Mouse (Mus musculus): ENCODE data around the gene Dbp.
A peak's percentile ranks its signal among the peaks of the same experiment; 100 is the strongest.

Gene Dbp

DNA sequence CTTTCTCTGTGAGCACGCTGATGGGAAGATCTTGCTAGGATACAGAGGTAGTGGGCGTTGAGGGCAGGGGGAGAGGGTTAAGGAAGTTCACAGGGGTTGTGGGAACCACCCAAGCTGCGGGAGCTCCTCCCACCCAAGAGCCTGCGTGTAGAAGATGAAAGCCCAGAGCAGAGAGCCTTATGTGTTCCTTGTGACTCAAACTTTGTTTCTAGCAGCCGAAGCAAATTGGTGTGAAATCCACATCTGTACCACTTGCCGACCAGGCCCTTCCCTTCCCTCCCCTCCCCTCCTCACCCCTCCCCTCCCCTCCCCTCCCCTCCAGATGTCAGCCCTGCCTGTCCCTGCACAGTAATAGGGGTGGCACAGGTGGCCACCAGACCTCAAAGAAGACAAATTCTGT lies 9.8 kb upstream of the Dbp start:
- no peak for DNase-seq

DNA sequence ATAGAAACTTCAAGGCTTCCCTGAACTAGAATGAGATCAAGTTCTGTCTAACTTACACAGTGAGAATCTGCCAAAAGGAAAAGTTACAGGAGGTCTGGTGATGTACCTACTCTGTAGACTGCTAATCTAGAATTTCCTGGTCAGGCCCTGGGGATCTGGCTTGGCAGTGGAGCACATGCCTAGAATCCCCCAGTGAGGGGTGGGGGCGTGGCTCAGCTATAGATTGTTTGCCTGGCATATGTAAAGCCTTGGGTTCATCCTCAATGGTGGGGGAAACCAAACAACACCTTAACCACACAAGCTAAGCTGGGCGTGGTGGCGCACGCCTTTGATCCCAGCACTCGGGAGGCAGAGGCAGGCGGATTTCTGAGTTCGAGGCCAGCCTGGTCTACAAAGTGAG lies 7.0 kb upstream of the Dbp start:
- no peak for DNase-seq

DNA sequence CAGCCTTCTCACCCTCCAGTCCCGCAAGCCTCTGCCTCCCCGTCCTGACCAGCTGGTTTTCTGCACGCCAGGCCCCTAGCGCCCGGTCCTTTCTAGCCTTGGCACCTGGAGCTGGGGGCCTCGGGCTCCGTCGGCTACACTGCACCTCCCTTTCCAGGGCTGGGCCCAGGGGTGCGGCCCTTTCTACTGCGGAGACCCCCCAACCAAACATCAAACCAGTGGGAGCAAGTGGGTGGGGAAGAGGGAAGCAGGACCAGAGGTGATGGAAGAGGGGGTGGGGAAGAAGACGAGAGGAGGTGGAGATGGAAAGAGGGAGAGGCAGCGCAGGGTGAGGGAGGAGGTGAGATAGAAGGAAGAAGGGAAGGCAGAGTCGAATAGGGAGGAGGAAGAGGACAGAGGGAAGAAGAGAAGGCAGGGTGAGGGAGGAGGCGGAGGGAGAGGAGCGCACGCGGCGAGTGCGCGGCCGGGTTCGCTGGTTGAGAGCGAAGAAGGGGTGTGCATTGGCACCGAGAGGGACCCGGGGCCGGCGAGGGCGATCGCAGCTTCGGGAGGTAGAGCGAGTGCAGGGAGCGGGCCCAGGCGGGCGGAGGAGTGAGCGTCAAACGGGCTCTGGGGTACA lies 5.3 kb upstream of the Dbp start, which contains the start of gene Car11:
Gene Car11 (plus strand): TSS at position 321 of the 619 bp plus-strand sequence.
- no peak for DNase-seq

DNA sequence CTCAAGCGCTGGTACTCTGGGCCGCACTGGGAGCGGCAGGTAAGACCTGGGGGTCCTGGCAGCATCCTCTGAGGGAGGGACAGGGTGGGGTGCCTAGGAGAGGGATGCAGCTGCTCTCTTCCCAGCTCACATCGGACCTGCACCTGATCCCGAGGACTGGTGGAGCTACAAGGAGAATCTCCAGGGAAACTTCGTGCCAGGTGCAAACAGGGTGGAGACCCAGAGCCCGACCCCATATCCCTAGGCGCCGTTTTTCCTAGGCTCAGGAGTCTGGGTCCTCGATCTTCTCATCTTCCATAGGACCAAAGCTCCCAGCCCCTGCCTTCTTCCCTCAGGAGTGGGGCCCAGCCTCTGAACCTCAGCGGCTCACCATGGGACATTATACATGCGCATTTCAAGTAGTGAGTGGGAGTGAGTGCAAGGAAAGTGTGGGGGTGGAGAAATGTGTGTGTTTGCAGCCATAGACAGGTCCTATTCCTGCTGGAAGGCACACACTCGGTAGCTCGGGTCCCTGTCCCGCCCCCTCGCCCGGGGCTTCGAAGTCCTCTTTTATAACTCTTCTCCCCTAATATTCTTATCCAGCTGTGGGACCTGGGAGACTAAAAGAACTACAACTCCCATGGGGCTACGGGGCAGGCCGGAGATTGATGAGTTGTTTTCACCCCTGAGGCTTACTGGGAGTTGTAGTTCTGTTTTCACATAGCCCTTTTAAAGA lies 4.4 kb upstream of the Dbp start:
- DNase-seq, result peak; percentile 89

DNA sequence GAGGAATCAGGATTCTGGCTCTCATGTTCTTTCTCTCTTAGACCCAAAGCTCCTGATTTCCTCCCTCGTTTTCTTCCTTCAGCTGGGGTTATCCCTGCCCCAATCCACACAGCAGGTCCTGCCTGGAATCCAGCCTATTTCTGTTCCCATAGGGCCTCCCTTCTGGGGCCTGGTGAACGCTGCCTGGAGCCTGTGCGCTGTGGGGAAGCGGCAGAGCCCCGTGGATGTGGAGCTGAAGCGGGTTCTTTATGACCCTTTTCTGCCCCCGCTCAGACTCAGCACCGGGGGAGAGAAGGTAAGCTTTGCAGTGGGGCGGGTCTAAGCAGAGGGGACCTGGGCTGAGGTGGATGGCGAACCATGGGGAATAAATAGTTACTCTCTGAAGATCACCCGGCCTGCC lies 3.8 kb upstream of the Dbp start:
- no peak for DNase-seq

DNA sequence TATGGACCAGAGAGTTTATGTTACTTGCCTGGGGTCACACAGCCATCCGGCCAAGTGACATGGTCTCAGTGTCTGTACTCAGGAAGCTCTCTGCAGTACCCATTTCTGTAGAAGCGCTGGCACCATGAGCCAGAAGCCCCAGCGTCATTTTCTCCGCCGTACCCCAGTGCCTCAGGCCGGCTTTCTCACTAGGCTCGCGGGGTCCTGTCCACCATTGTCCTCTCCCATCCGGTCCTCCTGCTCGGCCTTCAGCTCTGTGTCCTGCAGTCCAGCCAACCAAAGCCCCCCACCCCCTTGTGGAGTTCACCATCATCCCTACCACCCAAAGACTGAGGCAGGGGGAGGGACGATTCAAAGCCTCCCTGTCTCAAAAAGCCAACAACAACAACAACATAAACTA lies 3.3 kb upstream of the Dbp start:
- no peak for DNase-seq

DNA sequence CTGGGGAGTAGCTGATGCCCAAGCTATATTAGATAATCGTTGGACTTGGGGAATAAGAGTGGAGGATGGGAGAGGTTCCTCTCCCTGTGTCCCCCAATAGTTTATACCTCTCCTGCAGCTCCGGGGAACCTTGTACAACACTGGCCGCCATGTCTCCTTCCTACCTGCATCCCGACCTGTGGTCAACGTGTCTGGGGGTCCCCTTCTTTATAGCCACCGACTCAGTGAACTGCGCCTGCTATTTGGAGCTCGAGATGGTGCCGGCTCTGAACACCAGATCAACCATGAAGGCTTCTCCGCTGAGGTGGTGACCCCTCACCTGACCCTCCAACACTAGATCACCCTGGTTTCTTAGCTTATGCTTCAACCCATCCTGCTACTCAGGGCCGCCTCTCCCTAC lies 2.6 kb upstream of the Dbp start:
- no peak for DNase-seq

DNA sequence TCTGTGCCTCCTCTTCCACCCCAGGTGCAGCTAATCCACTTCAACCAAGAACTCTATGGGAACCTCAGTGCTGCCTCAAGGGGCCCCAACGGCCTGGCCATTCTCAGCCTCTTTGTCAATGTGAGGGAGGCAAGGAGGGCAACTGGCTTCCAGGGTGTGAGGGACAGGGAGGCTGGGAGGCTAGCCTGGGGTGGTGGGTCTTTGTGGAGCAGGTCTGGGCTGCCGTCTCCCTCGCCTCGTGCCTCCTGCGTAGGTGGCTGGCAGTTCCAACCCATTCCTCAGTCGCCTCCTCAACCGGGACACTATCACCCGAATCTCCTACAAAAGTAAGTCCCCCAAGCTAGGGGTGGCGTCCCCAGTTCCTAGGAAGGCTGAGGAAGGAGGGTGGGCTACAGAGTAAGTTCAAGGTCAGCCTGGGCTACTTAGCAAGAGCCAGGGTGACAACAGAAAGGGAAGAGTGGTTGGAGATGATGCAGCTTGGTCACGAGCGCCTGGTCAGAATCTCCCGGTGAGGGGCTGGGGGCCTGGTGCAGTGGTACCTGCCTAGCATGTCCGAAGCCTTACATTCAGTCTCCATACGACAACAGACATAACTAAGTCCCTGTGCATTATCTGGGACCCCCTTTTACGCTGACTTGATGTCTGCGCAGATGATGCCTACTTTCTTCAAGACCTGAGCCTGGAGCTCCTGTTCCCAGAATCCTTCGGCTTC lies 1.9 kb upstream of the Dbp start:
- no peak for DNase-seq

DNA sequence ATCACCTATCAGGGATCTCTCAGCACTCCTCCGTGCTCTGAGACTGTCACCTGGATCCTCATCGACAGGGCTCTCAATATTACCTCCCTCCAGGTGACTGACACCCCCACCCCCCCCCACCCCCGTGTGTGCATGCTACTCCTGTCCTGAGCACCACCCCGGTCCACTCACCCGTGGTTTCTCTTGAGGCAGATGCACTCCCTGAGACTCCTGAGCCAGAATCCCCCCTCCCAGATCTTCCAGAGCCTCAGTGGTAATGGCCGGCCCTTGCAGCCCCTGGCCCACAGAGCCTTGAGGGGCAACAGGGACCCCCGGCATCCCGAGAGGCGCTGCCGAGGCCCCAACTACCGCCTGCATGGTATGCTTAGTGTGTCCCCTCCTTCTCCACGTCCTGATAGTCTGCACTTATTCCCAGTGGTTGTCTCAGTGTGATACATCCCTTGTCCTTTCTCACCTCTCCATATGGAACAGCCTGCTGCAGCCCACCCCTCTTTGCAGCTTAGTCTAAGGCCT lies 1.3 kb upstream of the Dbp start:
- no peak for DNase-seq

DNA sequence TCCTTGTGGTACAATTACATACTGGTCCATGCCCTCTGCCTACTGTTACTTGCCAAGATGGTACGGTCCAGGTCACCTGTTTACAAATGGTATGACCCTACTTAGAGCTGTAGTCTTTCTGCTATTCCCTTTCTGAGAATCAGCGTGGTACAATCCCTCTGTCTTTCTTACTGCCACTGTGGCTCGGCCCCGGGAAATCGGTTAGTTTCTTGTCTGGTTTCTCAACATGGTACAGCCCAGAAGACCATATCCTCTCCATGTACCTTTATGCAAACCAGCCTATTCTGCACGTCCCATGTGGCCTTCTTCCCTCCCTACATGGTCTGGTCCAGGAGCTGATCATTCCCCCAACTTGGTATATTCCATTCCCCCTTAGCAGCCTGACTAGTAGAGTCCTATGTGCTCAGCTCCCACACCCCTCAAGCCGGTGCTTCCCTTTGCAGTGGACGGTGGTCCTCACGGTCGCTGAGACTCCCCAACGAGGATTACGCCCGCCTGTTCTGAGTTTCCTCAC lies 785 bp upstream of the Dbp start:
- peak; percentile 78 for DNase-seq

DNA sequence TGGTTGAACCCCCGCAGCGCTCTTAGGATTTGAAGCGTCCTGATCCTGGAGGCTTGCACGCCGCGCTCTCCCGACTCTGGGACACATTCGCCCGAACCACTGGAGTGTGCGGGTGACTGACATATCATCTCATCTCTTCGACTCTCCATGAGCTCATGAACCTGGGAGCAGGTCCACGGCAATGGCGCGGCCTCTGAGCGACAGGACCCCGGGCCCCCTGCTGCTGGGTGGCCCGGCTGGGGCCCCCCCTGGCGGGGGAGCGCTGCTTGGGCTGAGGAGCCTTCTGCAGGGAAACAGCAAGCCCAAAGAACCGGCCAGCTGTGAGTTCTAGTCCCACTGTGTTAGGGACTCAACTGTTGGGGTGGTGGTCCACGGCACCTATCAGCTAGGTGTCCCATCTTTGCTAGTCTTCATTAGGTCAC lies 566 bp downstream of the Dbp start:
- no peak for DNase-seq

DNA sequence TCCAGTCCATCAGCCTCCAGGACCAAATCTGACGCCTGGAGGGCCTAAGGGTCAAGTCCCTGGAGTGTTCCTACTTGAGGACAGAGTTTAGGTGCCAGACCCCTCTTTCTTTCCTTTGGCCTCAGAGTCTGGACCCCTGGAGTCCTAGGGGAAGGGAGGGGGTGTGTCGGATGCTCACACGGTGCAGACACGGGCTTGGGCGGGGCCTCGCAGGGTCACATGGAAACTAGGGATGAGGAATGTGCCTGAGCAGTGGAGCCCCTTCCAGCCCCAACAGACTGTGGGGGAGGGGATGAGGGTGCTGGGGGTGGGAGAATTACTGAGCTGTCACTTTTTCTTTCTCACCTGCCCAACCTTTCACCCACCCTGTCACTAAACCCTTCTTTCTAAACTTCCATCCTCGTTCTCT lies 989 bp downstream of the Dbp start:
- DNase-seq, result peak; percentile 87

DNA sequence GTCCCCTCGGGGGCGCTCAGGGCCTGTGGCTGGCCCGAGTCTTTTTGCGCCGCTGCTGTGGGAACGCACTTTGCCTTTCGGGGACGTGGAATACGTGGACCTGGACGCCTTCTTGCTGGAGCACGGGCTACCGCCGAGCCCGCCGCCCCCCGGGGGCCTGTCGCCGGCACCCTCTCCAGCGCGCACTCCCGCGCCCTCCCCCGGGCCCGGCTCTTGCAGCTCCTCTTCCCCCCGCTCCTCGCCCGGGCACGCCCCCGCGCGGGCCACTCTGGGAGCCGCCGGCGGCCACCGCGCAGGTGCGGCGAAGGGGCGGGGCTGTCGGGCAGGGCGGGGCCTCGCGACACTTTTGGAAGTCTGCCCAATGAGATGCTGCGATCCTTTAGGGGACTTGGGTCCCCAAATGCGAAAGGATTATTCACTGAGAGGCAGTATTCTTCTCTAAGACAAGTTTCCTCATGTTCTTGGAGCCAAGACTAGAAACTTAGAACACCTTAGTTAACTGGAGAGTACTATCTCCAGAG lies 1.9 kb downstream of the Dbp start:
- peak; percentile 93 for DNase-seq

DNA sequence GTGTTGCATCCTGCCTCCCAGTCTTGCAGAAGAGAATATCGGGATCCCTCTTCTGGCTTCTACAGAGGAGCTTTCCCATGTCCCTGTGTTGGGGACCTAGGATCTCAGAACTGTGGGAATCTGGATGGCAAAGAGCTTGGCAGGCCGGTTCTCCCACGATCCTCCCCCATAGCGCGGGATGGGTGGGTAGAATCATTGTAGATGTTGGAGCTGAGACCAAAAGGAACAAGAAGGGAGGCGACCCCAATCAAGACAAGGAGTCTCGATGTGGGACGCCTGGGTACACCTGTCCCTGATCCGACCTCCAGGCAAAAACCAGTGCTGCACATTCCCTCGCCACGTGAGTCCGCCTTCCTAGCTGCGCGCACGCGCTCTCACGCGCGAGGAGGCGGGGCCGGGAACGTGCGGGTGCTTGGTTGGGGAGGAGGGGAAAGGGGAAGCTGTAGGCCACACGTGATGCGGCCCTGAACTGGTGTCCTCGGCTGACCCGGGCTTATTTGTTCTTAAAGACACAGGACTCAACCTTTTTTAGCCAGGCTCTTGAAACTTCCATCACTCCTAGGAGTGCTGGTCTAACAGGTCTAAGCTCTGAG lies 2.6 kb downstream of the Dbp start:
- peak; percentile 98 for DNase-seq

DNA sequence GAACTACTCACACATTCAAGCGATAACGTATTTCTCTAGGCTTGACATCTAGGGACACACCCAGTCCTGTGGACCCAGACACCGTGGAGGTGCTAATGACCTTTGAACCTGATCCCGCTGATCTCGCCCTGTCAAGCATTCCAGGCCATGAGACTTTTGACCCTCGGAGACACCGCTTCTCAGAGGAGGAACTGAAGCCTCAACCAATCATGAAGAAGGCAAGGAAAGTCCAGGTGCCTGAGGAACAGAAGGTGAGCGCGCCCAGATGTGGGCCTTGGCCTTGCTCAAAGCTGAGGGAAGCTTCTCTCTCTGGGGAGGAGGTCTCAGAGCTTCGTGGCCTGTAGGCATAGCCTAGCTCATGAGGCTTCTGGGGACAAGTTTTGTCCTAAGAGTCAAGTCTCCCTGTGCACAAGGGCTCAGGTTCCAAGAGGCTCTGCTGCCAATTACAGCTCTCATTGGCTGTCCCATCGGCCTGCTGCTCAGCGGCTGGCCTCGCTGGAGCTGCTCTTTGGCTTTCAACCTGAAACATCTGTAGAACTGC lies 3.4 kb downstream of the Dbp start:
- peak; percentile 81 for DNase-seq

DNA sequence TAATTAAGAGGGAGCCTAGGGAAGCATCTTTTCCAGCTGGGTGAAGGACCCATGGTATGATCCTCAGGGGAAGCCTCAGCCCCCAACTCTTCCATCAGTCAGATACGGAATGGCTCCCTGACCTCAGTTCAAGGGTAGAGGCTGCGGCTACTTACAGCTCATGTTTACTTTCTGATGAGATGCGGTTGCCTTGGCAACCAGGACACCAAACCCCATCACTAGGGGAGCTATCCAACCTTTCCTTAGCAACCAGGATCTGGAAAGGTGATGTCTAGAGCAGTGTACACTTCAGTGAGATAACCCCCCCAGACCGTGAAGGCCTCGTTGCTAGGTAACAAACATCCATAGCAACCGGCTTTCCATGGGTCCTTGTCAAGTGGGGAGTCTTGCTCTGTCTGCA lies 4.1 kb downstream of the Dbp start:
- no peak for DNase-seq

DNA sequence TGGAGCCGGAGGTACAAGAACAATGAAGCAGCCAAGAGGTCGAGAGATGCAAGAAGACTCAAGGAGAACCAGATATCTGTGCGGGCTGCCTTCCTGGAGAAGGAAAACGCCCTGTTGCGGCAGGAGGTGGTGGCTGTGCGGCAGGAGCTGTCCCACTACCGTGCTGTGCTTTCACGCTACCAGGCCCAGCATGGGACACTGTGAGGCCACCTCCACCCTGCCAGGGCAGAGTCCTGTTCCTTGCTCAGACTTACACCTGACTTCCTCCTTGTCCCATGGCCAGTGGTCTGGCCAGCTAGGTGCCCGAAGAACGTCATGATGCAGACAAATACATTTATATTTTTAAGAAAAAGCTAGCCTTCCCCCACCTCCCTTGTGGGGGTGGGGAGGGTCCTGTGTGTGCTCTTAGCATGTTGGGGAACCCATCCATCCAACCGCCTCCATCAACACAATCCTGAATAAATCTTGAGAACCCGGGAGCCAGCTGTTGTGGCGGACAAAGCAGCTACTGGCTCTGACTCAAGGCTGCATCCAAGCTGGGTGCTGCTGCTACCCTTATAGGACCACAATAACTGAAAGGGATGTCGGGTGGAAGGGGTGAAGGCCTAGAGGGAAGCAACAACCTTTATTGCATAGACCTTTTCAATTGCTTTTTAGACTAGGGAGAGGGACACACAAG lies 4.9 kb downstream of the Dbp start:
- no peak for DNase-seq

DNA sequence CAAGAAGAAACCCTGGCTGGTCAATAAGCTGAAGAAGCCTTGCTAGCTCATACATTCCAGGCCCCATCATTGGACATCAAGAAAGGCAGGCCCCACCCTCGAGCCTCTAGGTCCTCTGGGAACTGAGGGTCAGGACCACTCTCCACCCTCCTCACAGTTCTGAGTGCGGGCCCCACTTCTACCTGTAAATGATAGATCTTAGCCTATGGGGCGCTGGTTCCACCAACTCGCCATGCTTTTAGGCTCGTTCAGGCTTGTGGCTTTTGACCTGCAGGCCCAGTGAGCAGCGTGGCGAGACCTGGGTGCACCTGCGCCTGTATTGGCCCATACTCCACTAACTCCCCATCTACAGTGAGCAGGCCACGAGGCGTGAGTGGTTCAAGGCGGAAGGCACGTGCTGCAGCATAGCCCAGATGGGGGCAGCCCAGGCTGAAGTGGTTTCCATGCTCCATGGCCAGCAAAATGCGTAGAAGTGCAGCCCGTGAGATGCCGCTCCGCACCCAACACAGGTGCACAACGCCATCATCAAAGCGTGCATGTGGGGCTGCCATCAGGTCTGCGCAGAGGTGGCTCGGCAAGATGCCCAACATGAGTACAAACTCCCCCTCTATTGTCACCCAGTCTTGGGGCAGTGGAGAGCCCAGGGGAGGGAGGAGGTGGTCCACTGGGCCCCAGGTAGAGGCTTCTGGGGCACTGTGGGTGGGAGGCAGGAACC lies 5.7 kb downstream of the Dbp start:
- DNase-seq, result no peak

DNA sequence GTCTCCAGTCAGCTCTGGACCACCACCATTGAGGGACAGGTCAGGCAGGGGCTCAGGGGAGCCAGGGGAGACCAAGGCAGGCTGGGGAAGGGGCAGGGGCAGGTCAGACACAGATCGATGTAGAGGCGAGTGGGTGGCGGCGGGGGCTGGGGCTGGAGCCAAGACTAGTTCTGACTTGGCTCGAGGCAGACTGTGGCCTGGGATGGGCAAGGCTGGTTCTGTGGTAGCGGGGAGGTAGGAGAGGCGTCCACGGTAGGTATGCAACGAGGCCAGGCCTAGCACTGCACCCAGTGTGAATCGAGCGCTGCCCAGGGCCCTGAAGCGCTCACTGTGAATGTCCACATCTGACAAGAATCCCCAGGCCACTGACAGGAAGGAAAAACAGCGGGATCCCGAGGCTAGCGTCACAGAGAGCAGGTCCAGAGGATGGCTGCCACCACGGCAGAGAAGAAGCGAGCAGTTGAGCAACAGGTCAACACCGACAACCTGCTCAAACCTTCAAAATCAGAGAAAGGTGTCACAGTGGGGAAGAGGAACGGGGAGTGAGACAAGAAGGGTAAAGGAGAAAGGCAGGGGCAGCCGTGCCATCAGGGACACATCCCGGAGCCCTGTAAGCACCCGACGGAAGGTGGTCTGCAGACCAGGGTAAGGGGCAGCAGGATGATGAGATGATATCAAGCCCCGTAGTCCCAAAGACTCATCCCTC lies 6.6 kb downstream of the Dbp start:
- no peak for DNase-seq

DNA sequence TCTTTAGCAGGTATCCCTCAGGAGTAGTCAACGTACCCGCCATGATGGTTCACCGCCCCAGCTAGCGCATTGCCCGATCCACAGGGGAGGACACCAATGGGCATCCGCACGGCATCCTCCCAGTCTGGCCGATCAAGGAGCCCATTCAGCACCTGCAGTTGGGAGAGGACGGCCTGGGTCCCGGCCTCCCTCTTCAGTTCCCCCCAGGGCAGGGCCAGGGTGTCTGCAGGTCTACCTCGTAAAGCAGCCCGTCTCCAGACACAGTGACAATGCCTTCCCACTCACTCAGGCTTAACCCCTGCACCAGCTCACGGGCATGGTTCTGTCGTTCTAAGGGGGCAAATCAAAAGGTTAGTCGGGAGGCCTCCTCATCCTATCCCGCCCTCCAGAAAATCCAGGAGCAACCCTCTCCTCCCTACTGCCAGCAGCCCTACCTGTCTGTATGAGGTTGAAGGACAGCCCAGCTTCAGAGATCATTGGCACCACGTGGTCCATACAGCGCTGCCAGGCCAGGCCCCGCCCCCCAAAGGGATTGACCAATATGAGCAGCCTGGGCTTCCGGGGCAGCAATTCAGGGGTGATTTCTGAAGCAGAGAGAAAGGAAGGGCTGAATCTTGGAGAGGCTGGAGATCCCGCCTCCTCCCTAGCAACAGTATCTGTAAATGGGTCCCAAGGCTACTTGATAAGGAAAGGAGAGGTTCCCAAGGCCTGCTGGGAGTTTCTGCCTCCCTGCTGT lies 7.3 kb downstream of the Dbp start:
- DNase-seq, result peak; percentile 83
